In the genomic region with DNA sequence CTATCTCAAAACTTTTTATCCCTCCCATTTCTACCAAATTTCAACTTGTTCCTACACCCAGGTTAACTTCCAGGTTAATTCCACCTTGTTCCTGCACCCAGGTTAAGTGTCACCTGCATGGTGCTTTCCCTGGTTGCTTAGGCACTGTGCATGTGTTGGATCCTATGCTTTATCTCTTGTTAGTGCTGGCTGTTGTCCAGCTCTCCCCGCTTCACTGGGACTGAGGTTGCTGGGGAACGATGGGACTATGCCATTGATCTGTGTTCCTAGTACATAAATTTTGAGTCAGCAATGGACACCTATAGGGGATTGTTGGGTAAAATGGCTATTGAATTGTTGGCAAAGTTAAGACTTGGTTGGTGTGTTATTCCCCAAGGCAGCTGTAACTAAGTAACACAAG, we compare ENCODE assay signal across 23 mouse cellular contexts.
A peak's percentile ranks its signal among the peaks of the same experiment; 100 is the strongest.
DNase-seq lines count a peak whose midpoint lies in the region; ATAC-seq lines count a peak whose summit lies in the region.
"Had no signal": no experiment of that assay in that cellular context is flagged by ENCODE, and none has a peak within 500 bp of the region (broad histone marks: within the 10 kb centered on the region; RNA-seq: fewer than 3 reads in every experiment).

No protein-coding gene starts in this region.

- H3K9me3 ChIP-seq in neural tube, embryonic 12.5 days, result no peaks in the 10 kb centered on the region
- no peaks in the 10 kb centered on the region for H3K9me3 ChIP-seq in neural tube, embryonic 14.5 days (ENCODE audit: control insufficient read depth, low read length)
- H3K9me3 ChIP-seq: embryonic facial prominence, embryonic 10.5 days; embryonic facial prominence, embryonic 12.5 days; forebrain, embryonic 13.5 days; forebrain, embryonic 15.5 days; G1E had no signal

- H3K27me3 ChIP-seq in neural tube, embryonic 12.5 days (replicated peaks), result no peaks in the 10 kb centered on the region
- no peaks in the 10 kb centered on the region for H3K27me3 ChIP-seq in neural tube, embryonic 14.5 days (ENCODE audit: control insufficient read depth, insufficient read depth, low read length)
- H3K27me3 ChIP-seq: CH12.LX; embryonic facial prominence, embryonic 12.5 days; forebrain, embryonic 13.5 days; forebrain, embryonic 15.5 days had no signal

- WGBS in neural tube, embryonic 12.5 days, result 39% methylated on average over 2 of the region's 2 CpGs
- 19% methylated on average over 2 of the region's 2 CpGs for WGBS in neural tube, embryonic 14.5 days

- H3K27ac ChIP-seq in neural tube, embryonic 12.5 days, result no peak overlapping the region
- H3K27ac ChIP-seq in neural tube, embryonic 14.5 days (ENCODE audit: low read depth, low read length), result no peak overlapping the region
- H3K27ac ChIP-seq: embryonic facial prominence, embryonic 10.5 days; embryonic facial prominence, embryonic 12.5 days; forebrain, embryonic 13.5 days; forebrain, embryonic 15.5 days had no signal

- peaks cover 13% of the 10 kb centered on the region; the same call in 1 of the 2 replicates for H3K4me1 ChIP-seq in neural tube, embryonic 12.5 days
- no peaks in the 10 kb centered on the region for H3K4me1 ChIP-seq in neural tube, embryonic 14.5 days (ENCODE audit: control insufficient read depth, insufficient read depth, low read length)
- H3K4me1 ChIP-seq: embryonic facial prominence, embryonic 10.5 days; embryonic facial prominence, embryonic 12.5 days; forebrain, embryonic 15.5 days had no signal

- no peak overlapping the region for H3K9ac ChIP-seq in neural tube, embryonic 12.5 days
- H3K9ac ChIP-seq in neural tube, embryonic 14.5 days (replicated peaks; ENCODE audit: low read depth, low read length), result no peak overlapping the region
- H3K9ac ChIP-seq: embryonic facial prominence, embryonic 12.5 days; forebrain, embryonic 13.5 days; forebrain, embryonic 15.5 days; forebrain, postnatal 0 days had no signal

- ATAC-seq in neural tube, embryonic 12.5 days (ENCODE audit: low FRiP score, low read depth), result peak; percentile 73
- peak; percentile 82; the same call in 1 of the 2 replicates for ATAC-seq in neural tube, embryonic 14.5 days (ENCODE audit: low read depth)
- ATAC-seq: activated CD4-positive, CD25-positive, alpha-beta regulatory T cell, adult 4 months; CD4-positive, CD25-positive, alpha-beta regulatory T cell, adult 4 months; forebrain, embryonic 15.5 days; Patski had no signal

- no peaks in the 10 kb centered on the region for H3K36me3 ChIP-seq in neural tube, embryonic 12.5 days
- no peaks in the 10 kb centered on the region for H3K36me3 ChIP-seq in neural tube, embryonic 14.5 days (ENCODE audit: control insufficient read depth, insufficient read depth, low read length)
- H3K36me3 ChIP-seq: embryonic facial prominence, embryonic 10.5 days; embryonic facial prominence, embryonic 12.5 days; forebrain, embryonic 15.5 days; G1E had no signal

- peak; percentile 1 to 3 for DNase-seq in cerebellum, postnatal 10 days
- no peak for DNase-seq in cerebellum, postnatal 14 days
- no peak for DNase-seq in kidney, postnatal 14 days
- no peak for DNase-seq in adrenal gland, postnatal 14 days
- DNase-seq: adrenal gland, postnatal 10 days; adrenal gland, postnatal 36 days; B cell, adult 2 months; cerebellum, adult 11-12 months; cerebellum, adult 2 months; cerebellum, adult 9-10 months; cerebellum, postnatal 25 days; forebrain, postnatal 0 days had no signal

- H3K4me2 ChIP-seq in neural tube, embryonic 12.5 days (replicated peaks), result no peak overlapping the region
- H3K4me2 ChIP-seq in neural tube, embryonic 14.5 days (ENCODE audit: low read depth, low read length), result no peak overlapping the region
- H3K4me2 ChIP-seq: embryonic facial prominence, embryonic 12.5 days; forebrain, embryonic 13.5 days; forebrain, embryonic 15.5 days had no signal

- H3K4me3 ChIP-seq in neural tube, embryonic 12.5 days, result no peak overlapping the region
- no peak overlapping the region for H3K4me3 ChIP-seq in neural tube, embryonic 14.5 days (ENCODE audit: low read depth, low read length)
- H3K4me3 ChIP-seq: embryonic facial prominence, embryonic 10.5 days; embryonic facial prominence, embryonic 12.5 days; forebrain, embryonic 13.5 days; forebrain, embryonic 15.5 days had no signal

Comparison
In these comparisons a context has a peak if more than half of its experiments do, and no peak if none do; other contexts are left out.
1. DNase-seq: peak in cerebellum, postnatal 10 days (2 of 2); none in cerebellum, postnatal 14 days (0 of 2), kidney, postnatal 14 days (single experiment) and adrenal gland, postnatal 14 days (single experiment).